Comparison of ENCODE assay signal across 9 mouse cellular contexts in genomic region chr4:135382316-135382715, GRCm38 (mm10). TPM values are rescaled to one million over a fixed set of nuclear protein-coding genes. Genes with fewer than 3 reads are reported as not detected.
DNase-seq lines count a peak whose midpoint lies in the region; ATAC-seq and TF ChIP-seq lines count a peak whose summit lies in the region.
"Had no signal": no experiment of that assay in that cellular context is flagged by ENCODE, and none has a peak within 500 bp of the region (broad histone marks: within the 10 kb centered on the region; RNA-seq: fewer than 3 reads in every experiment).

No protein-coding gene starts in this region.

- no peaks in the 10 kb centered on the region for H3K79me2 ChIP-seq in liver, adult 2 months (ENCODE audit: control insufficient read depth, insufficient read depth, low read length)

- H3K4me1 ChIP-seq in E14TG2a.4 (replicated peaks; ENCODE audit: low read depth, low read length): peaks cover 48% of the 10 kb centered on the region
- H3K4me1 ChIP-seq in forebrain, embryonic 14.5 days (ENCODE audit: control insufficient read depth, insufficient read depth, low read length): no peaks in the 10 kb centered on the region
- H3K4me1 ChIP-seq in intestine, embryonic 15.5 days (replicated peaks): peaks cover 2% of the 10 kb centered on the region; the same call in 1 of the 2 replicates
- H3K4me1 ChIP-seq in liver, adult 2 months (ENCODE audit: control insufficient read depth, insufficient read depth, low read length): peaks cover 3% of the 10 kb centered on the region

- no peak for TF ChIP-seq POLR2A in liver, adult 2 months (IDR thresholded peaks at IDR 0.05; ENCODE audit: extremely low read depth, insufficient read depth, low read length)

- H3K9ac ChIP-seq in forebrain, embryonic 14.5 days (ENCODE audit: low read length): no peak overlapping the region
- no peak overlapping the region for H3K9ac ChIP-seq in intestine, embryonic 15.5 days
- no peak overlapping the region for H3K9ac ChIP-seq in liver, adult 2 months (ENCODE audit: low read depth, low read length)

- TF ChIP-seq CTCF in E14TG2a.4 (conservative IDR thresholded peaks at IDR 0.05; ENCODE audit: low read length): peak; percentile 43
- TF ChIP-seq CTCF in liver, adult 2 months (IDR thresholded peaks at IDR 0.05; ENCODE audit: low read depth, low read length): peak; percentile 94

- H3K27me3 ChIP-seq in E14TG2a.4 (ENCODE audit: insufficient read depth, low read length): 0 out of 2 replicates have a peak, but pooled peaks cover 3% of the 10 kb centered on the region
- H3K27me3 ChIP-seq in forebrain, embryonic 14.5 days (replicated peaks; ENCODE audit: control insufficient read depth, insufficient read depth, low read length): no peaks in the 10 kb centered on the region
- H3K27me3 ChIP-seq in intestine, embryonic 15.5 days (replicated peaks): no peaks in the 10 kb centered on the region
- H3K27me3 ChIP-seq in liver, adult 2 months (ENCODE audit: control insufficient read depth, insufficient read depth, low read length): no peaks in the 10 kb centered on the region

- H3K9me3 ChIP-seq in E14TG2a.4 (ENCODE audit: low read length): no peaks in the 10 kb centered on the region
- H3K9me3 ChIP-seq in forebrain, embryonic 14.5 days (replicated peaks; ENCODE audit: control insufficient read depth, low read length): no peaks in the 10 kb centered on the region
- H3K9me3 ChIP-seq in intestine, embryonic 15.5 days: no peaks in the 10 kb centered on the region

- H3K36me3 ChIP-seq in E14TG2a.4 (ENCODE audit: insufficient read depth, low read length): no peaks in the 10 kb centered on the region
- H3K36me3 ChIP-seq in forebrain, embryonic 14.5 days (ENCODE audit: control insufficient read depth, insufficient read depth, low read length): no peaks in the 10 kb centered on the region
- no peaks in the 10 kb centered on the region for H3K36me3 ChIP-seq in intestine, embryonic 15.5 days
- H3K36me3 ChIP-seq in liver, adult 2 months (ENCODE audit: control insufficient read depth, insufficient read depth, low read length): no peaks in the 10 kb centered on the region

- no peak for ATAC-seq in forebrain, embryonic 14.5 days
- ATAC-seq in intestine, embryonic 15.5 days: 0 out of 2 replicates have a peak, but pooled peaks have one; percentile 45
- ATAC-seq in activated CD4-positive, CD25-positive, alpha-beta regulatory T cell, adult 4 months: no peak

- 4% methylated on average over 14 of the region's 14 CpGs for WGBS in forebrain, embryonic 14.5 days
- WGBS in intestine, embryonic 15.5 days: 2% methylated on average over 14 of the region's 14 CpGs
- WGBS in liver, adult 2 months: 1% methylated on average over 14 of the region's 14 CpGs

- H3K4me2 ChIP-seq in forebrain, embryonic 14.5 days (ENCODE audit: low read length): no peak overlapping the region
- H3K4me2 ChIP-seq in intestine, embryonic 15.5 days (replicated peaks): no peak overlapping the region

- no peak overlapping the region for H3K27ac ChIP-seq in forebrain, embryonic 14.5 days (ENCODE audit: low read depth, low read length)
- H3K27ac ChIP-seq in intestine, embryonic 15.5 days: no peak overlapping the region
- no peak overlapping the region for H3K27ac ChIP-seq in liver, adult 2 months (replicated peaks; ENCODE audit: insufficient read depth, low read depth, low read length)
- H3K27ac ChIP-seq: macrophage had no signal

- H3K4me3 ChIP-seq in E14TG2a.4 (replicated peaks; ENCODE audit: low read length): no peak overlapping the region
- no peak overlapping the region for H3K4me3 ChIP-seq in forebrain, embryonic 14.5 days (ENCODE audit: low read depth, low read length)
- H3K4me3 ChIP-seq in intestine, embryonic 15.5 days (replicated peaks): no peak overlapping the region
- H3K4me3 ChIP-seq in liver, adult 2 months (ENCODE audit: insufficient read depth, low read depth, low read length): no peak overlapping the region

- peak; percentile 77 for DNase-seq in A20 (ENCODE audit: low read depth, low spot score)
- DNase-seq in c-Kit-positive CD71-negative TER-119-negative erythroid progenitor cells, embryonic 14.5 days (ENCODE audit: low read depth): peak; percentile 66
- DNase-seq in forebrain, embryonic 14.5 days (ENCODE audit: low spot score): peak; percentile 92
- peak; percentile 57 for DNase-seq in liver, adult 2 months (ENCODE audit: extremely low read depth, low read depth, low spot score)
- peak; percentile 65 for DNase-seq in right cerebral cortex, adult 18-20 months

RNA-seq across cellular contexts. Expression of gene Ncmap, which starts 15.7 kb away (rescaled TPM):
- 0.41 and 0.49 TPM in 2 replicates for polyA plus RNA-seq in forebrain, embryonic 14.5 days (2014; fragmentation: Nextera tagmentation; extraction: Ambion mirVana)
- polyA plus RNA-seq in intestine, embryonic 15.5 days (2015; fragmentation: Nextera tagmentation; extraction: Ambion mirVana): 7.4 and 7.7 TPM in 2 replicates
- total RNA-seq in liver, adult 2 months (2014; rRNA removed): 0.60 and 3.7 TPM in 2 replicates
- 2.8 and 3.6 TPM in 2 replicates for polyA plus RNA-seq in liver, adult 2 months (2012; rRNA removed)
- polyA plus RNA-seq in activated CD4-positive, CD25-positive, alpha-beta regulatory T cell, adult 4 months (2017; shearing (Covaris generic)): 10 to 100 TPM; 22.3 to 52.3 TPM
- polyA plus RNA-seq: macrophage had no signal

RNA-seq across cellular contexts. Expression of gene Srrm1, which starts 29.2 kb away (rescaled TPM):
- 129 and 152 TPM in 2 replicates for polyA plus RNA-seq in forebrain, embryonic 14.5 days (2014; fragmentation: Nextera tagmentation; extraction: Ambion mirVana)
- polyA plus RNA-seq in intestine, embryonic 15.5 days (2015; fragmentation: Nextera tagmentation; extraction: Ambion mirVana): 189 and 248 TPM in 2 replicates
- total RNA-seq in liver, adult 2 months (2014; rRNA removed): 15.0 and 18.8 TPM in 2 replicates
- 8.2 and 8.9 TPM in 2 replicates for polyA plus RNA-seq in liver, adult 2 months (2012; rRNA removed)
- polyA plus RNA-seq in activated CD4-positive, CD25-positive, alpha-beta regulatory T cell, adult 4 months (2017; shearing (Covaris generic)): 100 to 1,000 TPM; 205 to 216 TPM

RNA-seq across cellular contexts. Expression of gene Rcan3, which starts 51.3 kb away (rescaled TPM):
- 17.7 and 27.5 TPM in 2 replicates for polyA plus RNA-seq in forebrain, embryonic 14.5 days (2014; fragmentation: Nextera tagmentation; extraction: Ambion mirVana)
- polyA plus RNA-seq in intestine, embryonic 15.5 days (2015; fragmentation: Nextera tagmentation; extraction: Ambion mirVana): 14.9 and 17.9 TPM in 2 replicates
- total RNA-seq in liver, adult 2 months (2014; rRNA removed): 1.1 and 1.7 TPM in 2 replicates
- 1.5 and 1.8 TPM in 2 replicates for polyA plus RNA-seq in liver, adult 2 months (2012; rRNA removed)
- polyA plus RNA-seq in activated CD4-positive, CD25-positive, alpha-beta regulatory T cell, adult 4 months (2017; shearing (Covaris generic)): 10 to 100 TPM; 14.6 to 23.0 TPM

Comparison
In these comparisons a context has a peak if more than half of its experiments do, and no peak if none do; other contexts are left out.
1. RNA of gene Srrm1, which starts 29.2 kb away (polyA plus RNA-seq): 189 to 248 TPM in intestine, embryonic 15.5 days, 205 to 216 TPM in activated CD4-positive, CD25-positive, alpha-beta regulatory T cell, adult 4 months and 129 to 152 TPM in forebrain, embryonic 14.5 days; 8.2 to 8.9 TPM in liver, adult 2 months; every median in the first group is over 10 times any median in the second.
2. Peak in every context shown above with its lines, with median percentiles within 50 percentile points of each other: DNase-seq.